Mouse (Mus musculus) lung, postnatal 36 days (tissue): ENCODE results near the gene Lars2.

ENCODE experiments used
- DNase-seq: peaks from one replicate; pipeline ENCODE4 v3.0.0; 2022; ENCODE audit warnings: mixed read lengths

Lars2 gene

DNA sequence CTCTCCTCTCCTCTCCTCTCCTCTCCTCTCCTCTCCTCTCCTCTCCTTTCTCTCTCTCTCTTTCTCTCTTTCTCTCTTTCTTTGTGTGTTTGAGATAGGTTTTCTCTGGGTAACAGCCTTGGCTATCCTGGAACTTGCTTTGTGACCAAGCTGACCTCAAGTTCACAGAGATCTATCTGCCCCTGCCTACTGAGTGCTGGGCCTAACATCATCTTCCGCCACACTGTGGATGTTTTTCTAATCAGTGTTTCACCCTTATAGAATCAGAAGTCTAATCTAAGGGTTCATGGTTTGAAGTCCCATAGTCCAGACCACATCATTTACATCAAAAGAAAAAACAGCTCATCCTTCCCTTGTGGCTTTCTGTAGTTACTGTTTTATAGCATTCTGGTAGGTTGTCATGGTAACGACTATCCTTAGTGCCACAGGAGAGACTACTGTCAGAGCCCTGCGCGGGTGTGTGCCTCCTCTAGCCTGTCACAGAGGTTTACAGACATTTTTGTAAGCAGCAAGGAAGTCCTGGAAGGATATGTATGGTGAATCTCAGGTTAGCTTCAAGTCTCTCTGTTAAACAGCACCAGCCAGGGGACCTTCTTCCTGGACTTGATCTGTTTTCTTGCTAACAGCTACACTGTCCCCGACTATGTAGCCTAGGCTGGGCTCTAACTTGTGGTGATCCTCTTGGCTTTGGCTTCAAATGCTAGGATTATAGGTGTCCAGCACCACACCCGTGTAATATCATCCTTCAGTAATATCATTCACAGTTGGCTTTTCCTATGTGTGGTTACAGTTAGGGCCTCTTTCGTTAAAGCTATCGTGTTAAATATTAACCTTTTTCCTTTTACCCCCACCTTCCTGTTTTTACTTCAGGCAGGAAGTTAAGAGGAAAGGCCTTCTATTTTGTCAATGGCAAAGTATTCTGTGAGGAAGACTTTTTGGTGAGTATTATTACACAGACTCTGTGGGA lies 143.2 kb downstream of the Lars2 start:
- peak; percentile 38 for DNase-seq

DNA sequence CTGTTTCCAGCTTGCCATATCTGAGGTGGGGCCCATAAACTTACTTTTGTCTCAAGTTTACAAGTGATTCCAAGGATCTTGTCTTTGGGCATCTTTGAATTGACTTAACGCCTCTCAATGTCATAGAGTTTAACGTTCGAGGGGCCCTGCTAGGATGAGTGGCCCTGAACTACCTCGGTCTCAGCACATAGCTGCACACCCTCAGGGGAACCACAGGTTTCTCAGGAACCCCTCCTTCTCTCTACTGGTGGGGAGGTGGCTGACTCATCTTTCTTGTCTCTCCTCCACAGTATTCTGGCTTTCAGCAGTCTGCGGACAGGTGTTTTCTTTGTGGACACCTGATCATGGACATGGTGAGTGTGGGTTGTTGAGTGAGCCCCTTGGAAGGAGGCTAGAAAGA lies 144.2 kb downstream of the Lars2 start:
- DNase-seq = no peak
